Mouse (Mus musculus): Measurements from ENCODE around the gene Ltbp3.

DNA sequence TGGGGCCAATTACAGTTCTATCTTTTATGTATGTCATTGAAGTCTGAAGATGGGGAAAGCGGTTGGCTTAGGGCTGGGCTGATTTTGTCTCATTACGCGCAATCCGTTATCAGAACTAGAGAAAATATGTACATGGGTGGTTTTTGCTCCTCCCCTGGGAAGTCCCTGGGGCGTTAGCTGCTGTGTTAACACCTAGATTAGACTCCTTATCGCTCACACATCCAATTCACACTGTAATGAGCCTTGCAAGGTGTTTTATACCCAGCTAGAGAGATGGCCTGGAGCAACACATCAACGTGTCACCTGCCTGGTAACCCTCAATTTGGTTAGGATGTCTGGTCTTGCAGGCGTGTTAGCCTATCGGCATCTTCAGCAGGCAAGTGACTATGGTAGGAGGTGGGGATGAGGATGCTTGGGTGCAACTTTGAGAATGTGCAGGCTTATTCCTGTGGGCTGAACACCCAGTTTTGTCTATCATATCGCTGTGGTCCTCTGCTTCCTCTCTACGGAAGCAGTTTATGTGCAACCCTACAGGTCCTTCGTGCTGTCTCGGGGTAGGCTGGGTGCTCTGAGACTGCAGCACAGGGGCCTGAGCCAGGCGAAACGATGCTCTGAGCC lies 13.6 kb upstream of the Ltbp3 start:
- TF ChIP-seq CTCF (IDR thresholded peaks at IDR 0.05; ENCODE audit: low read depth) (no peak), EP300 (IDR thresholded peaks at IDR 0.05; ENCODE audit: low read depth) (peak; percentile 89)

Measured in liver, postnatal 0 days (tissue).